Mouse (Mus musculus) CH12.LX (cell line): ENCODE results near the gene Capn2.

Experiments
- CHD1 ChIP-seq: IDR thresholded peaks from 2 replicates; pipeline ENCODE4 v1.6.1; 2012; ENCODE audit warnings: low read depth, low read length, improper control_type of control experiment, inconsistent platforms
- CHD2 ChIP-seq: IDR thresholded peaks from 2 replicates; pipeline ENCODE4 v1.6.1; 2011; ENCODE audit warnings: low read length, improper control_type of control experiment
- KAT2A ChIP-seq: IDR thresholded peaks from 2 replicates; pipeline ENCODE4 v1.6.1; 2012; ENCODE audit warnings: low read length, improper control_type of control experiment, inconsistent platforms; ENCODE audit not compliant: insufficient replicate concordance
- POLR2A ChIP-seq: IDR thresholded peaks from 2 replicates; pipeline ENCODE4 v1.6.1; 2011; ENCODE audit warnings: low read depth, mild to moderate bottlenecking, improper control_type of control experiment, low read length

- no peak for TF ChIP-seq CHD1
- TF ChIP-seq POLR2A = peak; percentile 43
- 0 out of 2 replicates have a peak, but pooled peaks have one; percentile 47 for TF ChIP-seq CHD2
- TF ChIP-seq KAT2A = no peak
These were observed 21.9 kb upstream of the Capn2 start for GRCm38 (mm10) chr1:182539023-182539940.
